Mouse (Mus musculus): ENCODE data around the gene Gfm1. TPM values are rescaled to one million over a fixed set of nuclear protein-coding genes. Genes with fewer than 3 reads are reported as not detected.

Gene Gfm1
- total and polyA plus RNA-seq, 2 experiments from 2014 or later = 26.7 to 30.5 TPM

GRCm38 (mm10) chr3:67459881-67460280 lies 30.0 kb downstream of the Gfm1 start:
- H3K4me3 ChIP-seq (ENCODE audit: low read length) = no peak overlapping the region
- peaks cover 33% of the 10 kb centered on the region for H3K36me3 ChIP-seq (ENCODE audit: insufficient read depth, low read length)
- H3K27me3 ChIP-seq (ENCODE audit: insufficient read depth, low read length) = no peaks in the 10 kb centered on the region
- TF ChIP-seq CTCF (IDR thresholded peaks at IDR 0.05; ENCODE audit: low read depth) = no peak
- no peaks in the 10 kb centered on the region; the same call in 1 of the 2 replicates for H3K4me1 ChIP-seq (ENCODE audit: insufficient read depth, low read length)
- H3K9me3 ChIP-seq (ENCODE audit: low read length) = no peaks in the 10 kb centered on the region
- ATAC-seq = peak; percentile 50
- no peak overlapping the region for H3K9ac ChIP-seq (replicated peaks; ENCODE audit: low read length)
- 34% methylated on average over 3 of the region's 3 CpGs for WGBS
- no peak overlapping the region for H3K4me2 ChIP-seq (ENCODE audit: low read depth, low read length)
- peak; percentile 74 for DNase-seq (ENCODE audit: low spot score)
- peak overlapping the region; percentile 46; the same call in 1 of the 2 replicates for H3K27ac ChIP-seq

- Histone ChIP-seq H3K27me3 (ENCODE audit: insufficient read depth, low read length) (no peaks in the 10 kb centered on the region), H3K4me3 (ENCODE audit: low read length) (peak overlapping the region; percentile 69; the same call in 1 of the 2 replicates), H3K4me2 (ENCODE audit: low read depth, low read length) (peak overlapping the region; percentile 82), H3K9me3 (ENCODE audit: low read length) (no peaks in the 10 kb centered on the region), H3K9ac (replicated peaks; ENCODE audit: low read length) (peak overlapping the region; percentile 40), H3K4me1 (ENCODE audit: insufficient read depth, low read length) (no peaks in the 10 kb centered on the region; the same call in 1 of the 2 replicates), H3K27ac (peak overlapping the region; percentile 81; the same call in 1 of the 2 replicates), H3K36me3 (ENCODE audit: insufficient read depth, low read length) (peaks cover 13% of the 10 kb centered on the region)
- no peak for DNase-seq (ENCODE audit: low spot score)
- WGBS = 60% methylated on average over 7 of the region's 7 CpGs
- ATAC-seq = no peak
- TF ChIP-seq CTCF (IDR thresholded peaks at IDR 0.05; ENCODE audit: low read depth) = no peak
These were observed 32.1 kb downstream of the Gfm1 start for GRCm38 (mm10) chr3:67462015-67462414.

GRCm38 (mm10) chr3:67462578-67462977 lies 32.7 kb downstream of the Gfm1 start:
- no peak for TF ChIP-seq CTCF (IDR thresholded peaks at IDR 0.05; ENCODE audit: low read depth)
- no peaks in the 10 kb centered on the region for H3K9me3 ChIP-seq (ENCODE audit: low read length)
- H3K36me3 ChIP-seq (ENCODE audit: insufficient read depth, low read length) = peaks cover 13% of the 10 kb centered on the region
- WGBS = 25% methylated on average over 10 of the region's 10 CpGs
- peak overlapping the region; percentile 67 for H3K9ac ChIP-seq (replicated peaks; ENCODE audit: low read length)
- no peaks in the 10 kb centered on the region for H3K27me3 ChIP-seq (ENCODE audit: insufficient read depth, low read length)
- peak overlapping the region; percentile 69 for H3K4me3 ChIP-seq (ENCODE audit: low read length)
- H3K4me2 ChIP-seq (ENCODE audit: low read depth, low read length) = peak overlapping the region; percentile 82
- ATAC-seq = peak; percentile 27; the same call in 1 of the 2 replicates
- DNase-seq (ENCODE audit: low spot score) = peak; percentile 57
- H3K27ac ChIP-seq = peak overlapping the region; percentile 81
- no peaks in the 10 kb centered on the region; the same call in 1 of the 2 replicates for H3K4me1 ChIP-seq (ENCODE audit: insufficient read depth, low read length)

GRCm38 (mm10) chr3:67463001-67463400 lies 33.1 kb downstream of the Gfm1 start:
- Histone ChIP-seq H3K27ac (peak overlapping the region; percentile 81), H3K4me1 (ENCODE audit: insufficient read depth, low read length) (no peaks in the 10 kb centered on the region; the same call in 1 of the 2 replicates), H3K9ac (replicated peaks; ENCODE audit: low read length) (peak overlapping the region; percentile 67), H3K36me3 (ENCODE audit: insufficient read depth, low read length) (peaks cover 14% of the 10 kb centered on the region), H3K4me2 (ENCODE audit: low read depth, low read length) (peak overlapping the region; percentile 82), H3K27me3 (ENCODE audit: insufficient read depth, low read length) (no peaks in the 10 kb centered on the region), H3K4me3 (ENCODE audit: low read length) (peak overlapping the region; percentile 69), H3K9me3 (ENCODE audit: low read length) (no peaks in the 10 kb centered on the region)
- ATAC-seq (peak; percentile 30; the same call in 1 of the 2 replicates), DNase-seq (ENCODE audit: low spot score) (no peak)
- no peak for TF ChIP-seq CTCF (IDR thresholded peaks at IDR 0.05; ENCODE audit: low read depth)
- WGBS = 6% methylated on average over 12 of the region's 12 CpGs

- Histone ChIP-seq H3K27me3 (ENCODE audit: insufficient read depth, low read length) (no peaks in the 10 kb centered on the region), H3K36me3 (ENCODE audit: insufficient read depth, low read length) (peaks cover 14% of the 10 kb centered on the region; the same call in 1 of the 2 replicates), H3K4me1 (ENCODE audit: insufficient read depth, low read length) (no peaks in the 10 kb centered on the region; the same call in 1 of the 2 replicates), H3K27ac (peak within 1 kb of the TSS; percentile 81), H3K9ac (replicated peaks; ENCODE audit: low read length) (peak within 1 kb of the TSS; percentile 67), H3K9me3 (ENCODE audit: low read length) (no peaks in the 10 kb centered on the region), H3K4me3 (ENCODE audit: low read length) (peak within 1 kb of the TSS; percentile 69), H3K4me2 (ENCODE audit: low read depth, low read length) (peak within 1 kb of the TSS; percentile 82)
- peak; percentile 56 for TF ChIP-seq CTCF (IDR thresholded peaks at IDR 0.05; ENCODE audit: low read depth)
- ATAC-seq (peak; percentile 85), DNase-seq (ENCODE audit: low spot score) (peak; percentile 65)
- WGBS = under 1% methylated on average over 43 of the region's 43 CpGs
These were observed 33.8 kb downstream of the Gfm1 start, which contains the start of gene Lxn for GRCm38 (mm10) chr3:67463450-67464372. Lxn (minus strand) TSS chr3:67463926.

GRCm38 (mm10) chr3:67466576-67466975 lies 36.7 kb downstream of the Gfm1 start:
- Histone ChIP-seq H3K36me3 (ENCODE audit: insufficient read depth, low read length) (peaks cover 8% of the 10 kb centered on the region; the same call in 1 of the 2 replicates), H3K4me1 (ENCODE audit: insufficient read depth, low read length) (no peaks in the 10 kb centered on the region; the same call in 1 of the 2 replicates), H3K4me2 (ENCODE audit: low read depth, low read length) (no peak overlapping the region), H3K27ac (no peak overlapping the region), H3K9ac (replicated peaks; ENCODE audit: low read length) (no peak overlapping the region), H3K27me3 (ENCODE audit: insufficient read depth, low read length) (no peaks in the 10 kb centered on the region), H3K9me3 (ENCODE audit: low read length) (no peaks in the 10 kb centered on the region), H3K4me3 (ENCODE audit: low read length) (no peak overlapping the region)
- ATAC-seq (no peak), DNase-seq (ENCODE audit: low spot score) (no peak)
- 85% methylated on average over 5 of the region's 5 CpGs for WGBS
- TF ChIP-seq CTCF (IDR thresholded peaks at IDR 0.05; ENCODE audit: low read depth) = no peak
